Mouse (Mus musculus) liver, postnatal 0 days (tissue): Measurements from ENCODE around the gene Asic1. TPM values are rescaled to one million over a fixed set of nuclear protein-coding genes. Genes with fewer than 3 reads are reported as not detected.

Experiments
- ATAC-seq: fragments of 200-750 bp; cut with Nextera tagmentation; 2 replicates; pipeline ENCODE4 v1.8.0; 2017; ENCODE audit warnings: mild to moderate bottlenecking, moderate library complexity
- DNase-seq: peaks from one replicate; pipeline ENCODE4 v3.0.0-alpha.2; 2016
- H3K27ac ChIP-seq: fragments of 300-500 bp; sonication (generic); 2 replicates; pipeline ENCODE4 v1.5.1; 2014; ENCODE audit warnings: antibody characterized with exemption, moderate library complexity, mild to moderate bottlenecking, low read depth
- H3K27me3 ChIP-seq: fragments of 300-500 bp; sonication (generic); 2 replicates; pipeline ENCODE4 v1.6.1; 2014; ENCODE audit warnings: low read length, control low read depth, mixed read lengths; ENCODE audit not compliant: insufficient read depth
- H3K36me3 ChIP-seq: fragments of 300-500 bp; sonication (generic); replicated peaks from 2 replicates; pipeline ENCODE4 v1.6.1; 2014; ENCODE audit warnings: mild to moderate bottlenecking, control low read depth, low read length, moderate library complexity, mixed read lengths; ENCODE audit not compliant: insufficient read depth
- H3K4me1 ChIP-seq: fragments of 300-500 bp; sonication (generic); 2 replicates; pipeline ENCODE4 v1.6.1; 2014; ENCODE audit warnings: antibody characterized with exemption, mild to moderate bottlenecking, control low read depth; ENCODE audit not compliant: insufficient read depth
- H3K4me2 ChIP-seq: fragments of 300-500 bp; sonication (generic); 2 replicates; pipeline ENCODE4 v1.6.1; 2014; ENCODE audit warnings: low read depth, mild to moderate bottlenecking, low read length, moderate library complexity, mixed read lengths
- H3K4me3 ChIP-seq: fragments of 300-500 bp; sonication (generic); 2 replicates; pipeline ENCODE4 v1.5.1; 2014; ENCODE audit warnings: low read depth, low read length
- H3K9ac ChIP-seq: fragments of 300-500 bp; sonication (generic); replicated peaks from 2 replicates; pipeline ENCODE4 v1.6.1; 2014; ENCODE audit warnings: mild to moderate bottlenecking, moderate library complexity
- H3K9me3 ChIP-seq: fragments of 300-500 bp; sonication (generic); 2 replicates; pipeline ENCODE4 v1.6.1; 2016; ENCODE audit warnings: mild to moderate bottlenecking, control low read depth, low read length, mixed read lengths
- CTCF ChIP-seq: sonication (generic); IDR thresholded peaks from 2 replicates; pipeline ENCODE4 v1.5.1; 2016; ENCODE audit warnings: antibody characterized with exemption, low read depth
- EP300 ChIP-seq: IDR thresholded peaks from 2 replicates; pipeline ENCODE4 v1.6.1; 2016; ENCODE audit warnings: antibody characterized with exemption, low read depth, mild to moderate bottlenecking
- WGBS: fragments of 180-500 bp; shearing (Covaris S2); extraction: QIAGEN DNeasy Blood & Tissue Kit; methylation state at CpG from one replicate; pipeline ENCODE4 v1.1.7; 2014; ENCODE audit not compliant: insufficient replicate concordance; 5-methylcytosine and 5-hydroxymethylcytosine counted together
- polyA plus RNA-seq: library from polyadenylated mRNA; unstranded; fragments of >200 nt; fragmentation: Nextera tagmentation; extraction: Ambion mirVana; gene quantifications from 2 replicates; pipeline ENCODE4 v1.2.1, GENCODE M21; 2015

Asic1 gene
- polyA plus RNA-seq = 0.38 and 0.54 TPM in 2 replicates

DNA sequence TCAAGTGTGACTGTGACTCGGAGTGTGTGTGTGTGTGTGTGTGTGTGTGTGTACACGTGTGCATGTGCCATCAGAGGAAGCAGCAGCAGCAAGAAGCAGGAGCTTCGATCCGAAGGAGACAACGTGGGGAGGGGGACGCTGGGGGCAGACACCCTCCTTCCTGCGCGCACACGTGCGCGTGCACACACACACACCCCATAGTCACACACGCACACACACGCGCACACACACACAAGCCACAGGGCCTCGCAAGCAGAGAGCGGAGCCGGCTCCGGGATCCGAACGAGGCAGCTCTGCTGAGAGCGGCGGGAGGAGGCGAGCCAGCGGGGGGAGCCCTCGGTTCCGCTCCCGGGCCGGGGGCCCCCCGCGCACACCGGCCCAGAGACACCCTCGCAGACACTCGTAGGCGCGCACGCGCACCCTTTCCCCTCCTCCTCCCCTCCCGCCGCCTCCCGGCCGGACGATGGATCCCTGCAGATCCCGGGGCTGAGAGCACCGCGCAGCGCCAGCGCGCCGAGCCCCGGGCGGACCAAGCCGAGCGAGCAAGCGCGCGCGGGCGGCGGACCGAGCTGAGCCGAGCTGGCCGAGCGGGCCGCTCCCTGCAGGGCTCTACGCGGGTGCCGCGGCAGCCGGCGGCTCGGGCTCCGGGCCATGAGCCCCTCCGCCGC, at the start of gene Asic1:
Gene Asic1, plus strand, starts transcription at position 215 of the 668 bp plus-strand sequence.
- ATAC-seq (peak; percentile 81), DNase-seq (peak; percentile 66)
- Histone ChIP-seq H3K27me3 (peaks cover 75% of the 10 kb centered on the region), H3K4me1 (peaks cover 4% of the 10 kb centered on the region; the same call in 1 of the 2 replicates), H3K36me3 (no peaks in the 10 kb centered on the region), H3K4me2 (peak within 1 kb of the TSS; percentile 76), H3K27ac (no peak within 1 kb of the TSS), H3K9me3 (0 out of 2 replicates have a peak, but pooled peaks cover 2% of the 10 kb centered on the region), H3K9ac (no peak within 1 kb of the TSS), H3K4me3 (peak within 1 kb of the TSS; percentile 43)
- WGBS = 1% methylated on average over 47 of the region's 74 CpGs
- TF ChIP-seq CTCF (no peak), EP300 (no peak)

DNA sequence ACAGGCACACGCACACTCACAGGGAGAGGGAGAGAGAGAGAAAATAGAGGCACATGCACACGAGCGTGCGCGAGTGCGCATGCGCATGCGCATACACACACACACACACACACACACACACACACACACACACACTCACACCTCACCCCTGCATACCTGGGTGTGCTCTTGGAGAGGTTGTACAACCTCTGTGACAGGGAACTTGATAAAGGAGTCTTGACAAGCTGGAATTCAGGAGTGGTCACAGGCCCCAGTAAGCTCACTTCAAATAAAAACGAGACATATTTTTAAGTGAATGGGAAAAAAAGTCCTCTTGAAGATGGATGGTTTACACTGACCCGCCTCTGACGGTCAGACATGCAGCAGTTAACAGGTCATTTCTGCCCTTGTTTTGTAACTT, 48.1 kb upstream of the Asic1 start:
- Histone ChIP-seq H3K9me3 (no peaks in the 10 kb centered on the region), H3K9ac (no peak overlapping the region), H3K27ac (no peak overlapping the region), H3K4me1 (no peaks in the 10 kb centered on the region), H3K36me3 (peaks cover 63% of the 10 kb centered on the region), H3K4me2 (no peak overlapping the region), H3K27me3 (no peaks in the 10 kb centered on the region), H3K4me3 (no peak overlapping the region)
- WGBS = 97% methylated on average over 11 of the region's 11 CpGs
- TF ChIP-seq CTCF (no peak), EP300 (no peak)
- DNase-seq = no peak
- ATAC-seq = no peak

DNA sequence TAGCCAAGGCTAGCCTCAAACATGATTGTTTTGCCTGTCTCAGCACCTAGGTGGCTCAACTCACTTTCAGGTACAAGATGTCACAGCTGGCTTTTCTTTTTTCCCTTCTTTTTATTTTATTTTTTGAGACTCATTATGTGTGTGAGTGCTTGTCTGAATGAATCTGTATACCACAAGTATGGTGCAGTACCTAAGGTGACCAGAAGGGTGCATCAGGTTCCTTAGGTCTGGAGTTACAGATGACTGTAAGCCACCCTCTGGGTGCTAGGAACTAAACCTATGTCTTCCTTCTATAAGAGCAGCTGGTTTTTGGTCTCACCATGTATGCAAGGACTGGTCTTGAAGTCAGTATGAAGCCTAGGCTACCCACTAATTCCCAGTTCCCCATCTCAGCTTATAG, 38.5 kb upstream of the Asic1 start:
- Histone ChIP-seq H3K27ac (no peak overlapping the region), H3K4me2 (no peak overlapping the region), H3K36me3 (peaks cover 92% of the 10 kb centered on the region), H3K27me3 (no peaks in the 10 kb centered on the region), H3K9ac (no peak overlapping the region), H3K4me1 (no peaks in the 10 kb centered on the region), H3K9me3 (no peaks in the 10 kb centered on the region), H3K4me3 (no peak overlapping the region)
- no peak for DNase-seq
- TF ChIP-seq CTCF = peak; percentile 63
- no peak for TF ChIP-seq EP300
- ATAC-seq = no peak

DNA sequence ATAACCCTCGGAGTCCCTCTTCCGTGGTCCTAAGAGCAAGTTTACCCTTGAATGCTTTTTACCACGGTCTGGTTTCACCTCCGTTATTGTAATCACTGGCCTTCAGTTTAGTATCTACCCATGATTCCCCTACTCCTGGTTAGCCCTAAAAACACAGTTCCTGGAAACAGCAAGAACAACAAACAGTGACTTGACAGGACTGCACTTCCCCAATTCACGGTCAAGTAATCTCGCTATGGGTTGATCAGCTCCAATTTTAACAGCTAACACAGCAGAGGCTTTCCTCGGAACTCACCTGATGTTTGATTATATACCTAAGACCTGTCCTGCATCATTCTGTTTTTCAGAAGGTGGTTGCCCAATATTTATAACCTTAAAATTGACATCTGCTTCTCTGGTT, 35.5 kb upstream of the Asic1 start:
- TF ChIP-seq EP300 = no peak
- no peak for TF ChIP-seq CTCF

DNA sequence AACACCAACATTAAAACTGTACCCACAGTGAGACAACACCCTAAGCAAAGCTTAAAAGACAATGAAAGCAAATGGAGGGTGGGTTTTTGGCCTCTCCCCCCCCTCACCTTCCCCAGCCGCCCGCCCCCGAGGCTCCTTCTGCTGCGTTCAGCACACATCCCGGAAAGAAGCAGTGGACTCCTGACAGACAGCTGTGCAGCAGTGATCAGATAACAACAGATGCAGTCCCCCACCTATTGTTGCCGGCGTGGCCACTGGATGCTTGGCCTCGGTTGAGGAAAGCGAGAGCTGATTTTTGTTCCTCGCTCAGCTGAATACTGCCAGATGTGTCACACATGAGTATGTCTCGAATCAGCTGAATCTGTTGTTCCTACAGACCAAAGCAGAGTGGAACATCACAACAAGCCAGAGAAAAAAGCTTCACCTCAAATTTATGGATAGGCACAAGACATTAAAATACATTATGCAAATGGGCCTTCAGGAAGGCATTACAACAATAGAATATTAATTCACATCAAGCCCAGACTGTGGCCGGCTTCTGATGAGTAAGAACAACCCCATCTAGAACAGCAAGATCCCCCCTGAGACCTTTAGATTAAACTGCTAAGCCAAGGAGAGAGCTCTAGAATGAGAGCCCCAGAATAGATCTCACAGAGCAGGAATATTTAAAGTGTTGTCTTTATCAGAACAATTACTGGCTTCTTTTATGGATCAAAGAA, 32.6 kb upstream of the Asic1 start:
- H3K27me3 ChIP-seq = no peaks in the 10 kb centered on the region
- H3K9me3 ChIP-seq = no peaks in the 10 kb centered on the region
- H3K36me3 ChIP-seq = peaks cover 72% of the 10 kb centered on the region
- no peaks in the 10 kb centered on the region for H3K4me1 ChIP-seq
- no peak for TF ChIP-seq CTCF
- no peak for TF ChIP-seq EP300
- ATAC-seq (no peak), DNase-seq (no peak)
- WGBS = 89% methylated on average over 12 of the region's 12 CpGs
- no peak overlapping the region for H3K4me2 ChIP-seq
- no peak overlapping the region for H3K4me3 ChIP-seq
- no peak overlapping the region for H3K9ac ChIP-seq
- H3K27ac ChIP-seq = no peak overlapping the region

More for the DNA sequence above, 35.5 kb upstream of the Asic1 start:
- H3K36me3 ChIP-seq = peaks cover 91% of the 10 kb centered on the region
- no peak for ATAC-seq
- no peak overlapping the region for H3K9ac ChIP-seq
- H3K4me3 ChIP-seq = no peak overlapping the region
- no peak for DNase-seq
- 79% methylated on average over 7 of the region's 7 CpGs for WGBS
- H3K9me3 ChIP-seq = no peaks in the 10 kb centered on the region
- no peak overlapping the region for H3K4me2 ChIP-seq
- H3K27me3 ChIP-seq = no peaks in the 10 kb centered on the region
- no peaks in the 10 kb centered on the region for H3K4me1 ChIP-seq
- no peak overlapping the region for H3K27ac ChIP-seq

DNA sequence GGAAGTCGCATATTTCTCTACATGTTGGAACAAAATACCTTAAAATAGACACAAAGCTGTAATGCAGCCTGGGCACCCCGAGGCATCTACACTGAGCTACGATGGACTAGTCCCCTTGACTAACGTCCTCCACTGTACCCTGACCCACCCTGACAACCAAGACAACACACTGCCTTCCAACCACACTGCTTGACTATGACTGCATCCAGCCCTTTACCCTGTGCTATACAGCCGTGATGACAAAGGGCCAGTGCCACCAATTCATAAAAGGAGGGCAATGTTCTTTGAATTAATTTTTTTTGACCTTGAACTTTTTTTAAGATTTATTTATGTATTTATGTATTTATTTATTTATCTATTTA, 32.1 kb upstream of the Asic1 start:
- TF ChIP-seq EP300 (no peak), CTCF (no peak)
- Histone ChIP-seq H3K4me1 (no peaks in the 10 kb centered on the region), H3K4me3 (no peak overlapping the region), H3K9me3 (no peaks in the 10 kb centered on the region), H3K36me3 (peaks cover 71% of the 10 kb centered on the region), H3K4me2 (no peak overlapping the region), H3K9ac (no peak overlapping the region), H3K27me3 (no peaks in the 10 kb centered on the region), H3K27ac (no peak overlapping the region)
- ATAC-seq (no peak), DNase-seq (no peak)
- WGBS = 94% methylated on average over 5 of the region's 5 CpGs
